18 mouse cellular contexts compared by ENCODE assay signal in the genomic region with DNA sequence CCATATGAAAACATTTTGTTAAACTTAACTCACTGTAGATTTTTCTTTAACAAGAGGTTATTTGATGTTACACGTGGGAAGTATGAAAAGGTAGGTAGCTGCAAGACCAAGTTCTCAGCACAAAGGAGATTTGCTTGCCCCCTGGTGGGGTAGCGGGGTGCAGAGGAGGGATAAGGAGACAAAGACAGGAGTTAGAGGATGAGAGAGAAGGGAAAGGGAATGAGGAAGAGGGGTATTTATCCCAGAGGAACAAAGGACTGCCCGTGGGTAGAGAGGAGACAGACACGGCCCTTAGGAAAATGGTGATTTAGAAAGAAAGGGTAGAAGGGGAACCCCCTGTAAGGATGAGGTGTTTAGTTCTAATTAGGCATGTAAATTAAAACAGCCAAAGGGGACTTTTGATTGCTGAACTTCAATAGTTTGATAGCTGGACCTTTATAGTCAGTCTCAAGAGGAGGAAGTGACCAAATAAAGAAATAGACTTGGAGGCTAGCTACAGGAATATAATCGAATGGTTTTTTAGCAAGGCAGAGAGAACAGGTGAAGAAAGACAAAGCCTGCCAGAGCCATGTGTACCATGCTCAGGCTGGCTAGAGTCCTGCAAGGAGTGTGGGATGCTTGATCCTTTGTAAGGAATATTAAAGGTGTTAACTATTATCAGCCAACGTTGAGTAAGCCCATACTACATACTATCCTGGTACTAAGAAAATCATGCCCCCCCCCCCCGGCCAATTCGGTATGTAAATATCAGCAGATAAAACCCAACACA. TPM values are rescaled to one million over a fixed set of nuclear protein-coding genes. Genes with fewer than 3 reads are reported as not detected.
DNase-seq lines count a peak whose midpoint lies in the region; ATAC-seq and TF ChIP-seq lines count a peak whose summit lies in the region.
"Had no signal": no experiment of that assay in that cellular context is flagged by ENCODE, and none has a peak within 500 bp of the region (broad histone marks: within the 10 kb centered on the region; RNA-seq: fewer than 3 reads in every experiment).

No protein-coding gene starts in this region.

- no peak for TF ChIP-seq RAD21 in CH12.LX (IDR thresholded peaks at IDR 0.05; ENCODE audit: low read depth, low read length)

- no peak for TF ChIP-seq CTCF in CH12.LX (conservative IDR thresholded peaks at IDR 0.05 in 1 of 2, IDR thresholded peaks at IDR 0.05 in 1 of 2; ENCODE audit: low read depth in 2 of 2, low read length in 2 of 2)
- TF ChIP-seq CTCF in heart, adult 2 months (IDR thresholded peaks at IDR 0.05) = no peak

- intact Hi-C loops in heart, adult 2 months (cut with DNase I) = no loop called here

- H3K27ac ChIP-seq in CH12.LX (ENCODE audit: insufficient read depth, low read depth) = peak overlapping the region; percentile 74; the same call in 1 of the 2 replicates
- no peak overlapping the region for H3K27ac ChIP-seq in forebrain, embryonic 12.5 days
- 0 out of 2 replicates have a peak overlapping the region, but pooled peaks have one; percentile 30 for H3K27ac ChIP-seq in hindbrain, embryonic 15.5 days (replicated peaks)
- peak overlapping the region; percentile 30; the same call in 1 of the 2 replicates for H3K27ac ChIP-seq in midbrain, embryonic 16.5 days (ENCODE audit: low read length)
- no peak overlapping the region for H3K27ac ChIP-seq in heart, adult 2 months
- H3K27ac ChIP-seq: embryonic facial prominence, embryonic 13.5 days had no signal

- WGBS in forebrain, embryonic 12.5 days = 7% methylated on average over 8 of the region's 8 CpGs
- WGBS in hindbrain, embryonic 15.5 days = 16% methylated on average over 8 of the region's 8 CpGs
- 9% methylated on average over 8 of the region's 8 CpGs for WGBS in midbrain, embryonic 16.5 days
- 25% methylated on average over 8 of the region's 8 CpGs for WGBS in heart, adult 2 months

- peaks cover 2% of the 10 kb centered on the region for H3K27me3 ChIP-seq in CH12.LX (replicated peaks)
- H3K27me3 ChIP-seq in forebrain, embryonic 12.5 days = no peaks in the 10 kb centered on the region
- no peaks in the 10 kb centered on the region for H3K27me3 ChIP-seq in hindbrain, embryonic 15.5 days
- no peaks in the 10 kb centered on the region for H3K27me3 ChIP-seq in midbrain, embryonic 16.5 days (ENCODE audit: control insufficient read depth, insufficient read depth, low read depth, low read length)
- H3K27me3 ChIP-seq in heart, adult 2 months (ENCODE audit: control insufficient read depth, insufficient read depth, low read length) = no peaks in the 10 kb centered on the region
- H3K27me3 ChIP-seq: embryonic facial prominence, embryonic 13.5 days had no signal

- no peak for TF ChIP-seq POLR2A in CH12.LX (IDR thresholded peaks at IDR 0.05; ENCODE audit: low read depth, low read length)
- no peak for TF ChIP-seq POLR2A in heart, adult 2 months (IDR thresholded peaks at IDR 0.05; ENCODE audit: insufficient read depth, low read depth, low read length)

- no peaks in the 10 kb centered on the region for H3K9me3 ChIP-seq in CH12.LX (replicated peaks; ENCODE audit: low read length)
- no peaks in the 10 kb centered on the region for H3K9me3 ChIP-seq in forebrain, embryonic 12.5 days
- H3K9me3 ChIP-seq in hindbrain, embryonic 15.5 days = no peaks in the 10 kb centered on the region
- no peaks in the 10 kb centered on the region for H3K9me3 ChIP-seq in midbrain, embryonic 16.5 days (replicated peaks; ENCODE audit: control insufficient read depth, low read length, poor library complexity, severe bottlenecking)
- H3K9me3 ChIP-seq: embryonic facial prominence, embryonic 13.5 days had no signal

- H3K4me1 ChIP-seq in CH12.LX (ENCODE audit: control insufficient read depth in 1 of 2, insufficient read depth in 2 of 2) = peaks cover 39 to 54% of the 10 kb centered on the region in 2 experiments
- peaks cover 7% of the 10 kb centered on the region; the same call in 1 of the 2 replicates for H3K4me1 ChIP-seq in forebrain, embryonic 12.5 days
- no peaks in the 10 kb centered on the region for H3K4me1 ChIP-seq in hindbrain, embryonic 15.5 days (replicated peaks)
- 0 out of 2 replicates have a peak, but pooled peaks cover 2% of the 10 kb centered on the region for H3K4me1 ChIP-seq in midbrain, embryonic 16.5 days (ENCODE audit: control insufficient read depth, insufficient read depth, low read length)
- H3K4me1 ChIP-seq in heart, adult 2 months (ENCODE audit: control insufficient read depth, insufficient read depth, low read length) = no peaks in the 10 kb centered on the region
- H3K4me1 ChIP-seq: embryonic facial prominence, embryonic 13.5 days had no signal

- peak; percentile 51 for DNase-seq in CH12.LX (ENCODE audit: extremely low read depth)
- DNase-seq in gastrocnemius, postnatal 25 days = no peak
- DNase-seq in right cerebral cortex, postnatal 4 days = no peak
- DNase-seq in heart, adult 2 months = no peak
- no peak for DNase-seq in frontal cortex, postnatal 36 days (ENCODE audit: low spot score in 2 of 2)
- DNase-seq: cerebellum, adult 8-10 months; thymus, postnatal 25 days had no signal

- peak; percentile 13 for TF ChIP-seq EP300 in CH12.LX (IDR thresholded peaks at IDR 0.05; ENCODE audit: low read length)
- TF ChIP-seq EP300 in heart, adult 2 months (IDR thresholded peaks at IDR 0.05; ENCODE audit: insufficient read depth, low read depth, low read length) = no peak

- peaks cover 5% of the 10 kb centered on the region; the same call in 1 of the 2 replicates for H3K79me2 ChIP-seq in CH12.LX (replicated peaks; ENCODE audit: control insufficient read depth, extremely low read depth, insufficient read depth, poor library complexity, severe bottlenecking)
- H3K79me2 ChIP-seq in heart, adult 2 months (replicated peaks; ENCODE audit: control insufficient read depth, insufficient read depth, low read length) = no peaks in the 10 kb centered on the region

- peak overlapping the region; percentile 21; the same call in 1 of the 2 replicates for H3K9ac ChIP-seq in CH12.LX (ENCODE audit: insufficient read depth, low read depth)
- H3K9ac ChIP-seq in forebrain, embryonic 12.5 days = no peak overlapping the region
- H3K9ac ChIP-seq in hindbrain, embryonic 15.5 days = no peak overlapping the region
- no peak overlapping the region; the same call in 1 of the 2 replicates for H3K9ac ChIP-seq in midbrain, embryonic 16.5 days (ENCODE audit: low read depth, low read length)
- H3K9ac ChIP-seq in heart, adult 2 months (ENCODE audit: low read depth, low read length) = no peak overlapping the region
- H3K9ac ChIP-seq: embryonic facial prominence, embryonic 13.5 days; lung, embryonic 14.5 days had no signal

- dilution Hi-C loops in CH12.LX (cut with MboI; ENCODE audit: extremely low pct_ligation_motif_present, extremely low pct_unique_long_range_greater_than_20kb, low sequenced_read_pairs) = no loop called here

- in situ Hi-C loops in CH12.LX (cut with MboI; ENCODE audit: low pct_ligation_motif_present, low pct_unique_long_range_greater_than_20kb, low sequenced_read_pairs) = no loop called here

- H3K36me3 ChIP-seq in CH12.LX (replicated peaks in 1 of 2; ENCODE audit: control insufficient read depth in 1 of 2, insufficient read depth in 1 of 2, low read length in 1 of 2) = no peaks in the 10 kb centered on the region
- no peaks in the 10 kb centered on the region for H3K36me3 ChIP-seq in forebrain, embryonic 12.5 days (replicated peaks)
- no peaks in the 10 kb centered on the region for H3K36me3 ChIP-seq in hindbrain, embryonic 15.5 days
- H3K36me3 ChIP-seq in midbrain, embryonic 16.5 days (ENCODE audit: control insufficient read depth, insufficient read depth, low read length) = no peaks in the 10 kb centered on the region
- no peaks in the 10 kb centered on the region for H3K36me3 ChIP-seq in heart, adult 2 months (ENCODE audit: control insufficient read depth, insufficient read depth, low read length)
- H3K36me3 ChIP-seq: embryonic facial prominence, embryonic 13.5 days had no signal

- H3K4me2 ChIP-seq in CH12.LX (ENCODE audit: insufficient read depth, low read depth, poor library complexity, severe bottlenecking) = peak overlapping the region; percentile 92
- H3K4me2 ChIP-seq in forebrain, embryonic 12.5 days = peak overlapping the region; percentile 22; the same call in 1 of the 2 replicates
- H3K4me2 ChIP-seq in hindbrain, embryonic 15.5 days = peak overlapping the region; percentile 40
- H3K4me2 ChIP-seq in midbrain, embryonic 16.5 days (ENCODE audit: low read length) = peak overlapping the region; percentile 43
- H3K4me2 ChIP-seq: embryonic facial prominence, embryonic 13.5 days; lung, embryonic 14.5 days had no signal

- no peak overlapping the region for H3K4me3 ChIP-seq in CH12.LX (replicated peaks in 1 of 3; ENCODE audit: low read depth in 2 of 3, low read length in 2 of 3, poor library complexity in 1 of 3)
- no peak overlapping the region for H3K4me3 ChIP-seq in forebrain, embryonic 12.5 days (replicated peaks)
- H3K4me3 ChIP-seq in hindbrain, embryonic 15.5 days = peak overlapping the region; percentile 13; the same call in 1 of the 2 replicates
- no peak overlapping the region for H3K4me3 ChIP-seq in midbrain, embryonic 16.5 days (ENCODE audit: low read depth, low read length)
- H3K4me3 ChIP-seq in heart, adult 2 months = no peak overlapping the region
- H3K4me3 ChIP-seq: embryonic facial prominence, embryonic 13.5 days had no signal

- ATAC-seq in forebrain, embryonic 12.5 days (ENCODE audit: low FRiP score) = no peak
- no peak for ATAC-seq in hindbrain, embryonic 15.5 days (ENCODE audit: low FRiP score, low read depth)
- ATAC-seq in midbrain, embryonic 16.5 days = 0 out of 2 replicates have a peak, but pooled peaks have one; percentile 15

RNA-seq across cellular contexts. Expression of a gene that starts 24.2 kb away (rescaled TPM):
- total RNA-seq in CH12.LX (2012; rRNA removed) = 0.04 TPM in 2 replicates
- total RNA-seq in CH12.LX (2014; rRNA removed) = not detected in 2 replicates
- polyA plus RNA-seq in CH12.LX (2012; ENCODE audit: insufficient read length, low read depth) = 0.11 and 0.22 TPM in 2 replicates
- polyA plus RNA-seq in forebrain, embryonic 12.5 days (2016; fragmentation: Nextera tagmentation; extraction: Ambion mirVana) = 0.06 and 0.09 TPM in 2 replicates
- 0.42 and 0.47 TPM in 2 replicates for polyA plus RNA-seq in hindbrain, embryonic 15.5 days (2015; fragmentation: Nextera tagmentation; extraction: Ambion mirVana)
- 0.93 and 1.0 TPM in 2 replicates for polyA plus RNA-seq in midbrain, embryonic 16.5 days (2015; fragmentation: Nextera tagmentation; extraction: Ambion mirVana)
- not detected for total RNA-seq in gastrocnemius, postnatal 25 days (2021)
- not detected for total RNA-seq in heart, adult 2 months (2021)
- polyA plus RNA-seq in heart, adult 2 months (2012; rRNA removed) = not detected in 2 replicates
- total RNA-seq: left cerebral cortex, adult 18-20 months; megakaryocyte progenitor cell, adult 5-6 weeks; neutrophil, adult 5-6 weeks had no signal
- polyA plus RNA-seq: C2C12; embryonic facial prominence, embryonic 13.5 days; frontal cortex, adult 2 months; lung, embryonic 14.5 days had no signal

RNA-seq across cellular contexts. Expression of a gene that starts 27.5 kb away (rescaled TPM):
- total RNA-seq in CH12.LX (2012; rRNA removed) (0.25 and 0.34 TPM in 2 replicates), CH12.LX (2014; rRNA removed) (not detected in 2 replicates)
- not detected in 2 replicates for polyA plus RNA-seq in CH12.LX (2012; ENCODE audit: insufficient read length, low read depth)
- polyA plus RNA-seq in forebrain, embryonic 12.5 days (2016; fragmentation: Nextera tagmentation; extraction: Ambion mirVana) = 0.10 and 0.27 TPM in 2 replicates
- not detected in 2 replicates for polyA plus RNA-seq in hindbrain, embryonic 15.5 days (2015; fragmentation: Nextera tagmentation; extraction: Ambion mirVana)
- not detected in 2 replicates for polyA plus RNA-seq in midbrain, embryonic 16.5 days (2015; fragmentation: Nextera tagmentation; extraction: Ambion mirVana)
- total RNA-seq in gastrocnemius, postnatal 25 days (2021) = not detected
- not detected for total RNA-seq in heart, adult 2 months (2021)
- not detected in 2 replicates for polyA plus RNA-seq in heart, adult 2 months (2012; rRNA removed)
- total RNA-seq: left cerebral cortex, adult 18-20 months; megakaryocyte progenitor cell, adult 5-6 weeks; neutrophil, adult 5-6 weeks had no signal
- polyA plus RNA-seq: C2C12; limb, embryonic 14.5 days; lung, embryonic 14.5 days had no signal

RNA-seq across cellular contexts. Expression of a gene that starts 53.9 kb away (rescaled TPM):
- total RNA-seq in CH12.LX (2012; rRNA removed) (not detected in 2 replicates), CH12.LX (2014; rRNA removed) (not detected in 2 replicates)
- polyA plus RNA-seq in CH12.LX (2012; ENCODE audit: insufficient read length, low read depth) = not detected in 2 replicates
- polyA plus RNA-seq in forebrain, embryonic 12.5 days (2016; fragmentation: Nextera tagmentation; extraction: Ambion mirVana) = not detected in 2 replicates
- 0.89 and 1.7 TPM in 2 replicates for polyA plus RNA-seq in hindbrain, embryonic 15.5 days (2015; fragmentation: Nextera tagmentation; extraction: Ambion mirVana)
- polyA plus RNA-seq in midbrain, embryonic 16.5 days (2015; fragmentation: Nextera tagmentation; extraction: Ambion mirVana) = 0.88 and 1.0 TPM in 2 replicates
- total RNA-seq in gastrocnemius, postnatal 25 days (2021) = not detected
- total RNA-seq in heart, adult 2 months (2021) = not detected
- polyA plus RNA-seq in heart, adult 2 months (2012; rRNA removed) = 0.64 and 35.7 TPM in 2 replicates
- total RNA-seq: megakaryocyte progenitor cell, adult 5-6 weeks; neutrophil, adult 5-6 weeks had no signal
- polyA plus RNA-seq: C2C12; limb, embryonic 14.5 days; lung, embryonic 14.5 days had no signal

Comparison
In these comparisons a context has a peak if more than half of its experiments do, and no peak if none do; other contexts are left out.
1. H3K27ac ChIP-seq: peak in CH12.LX (single experiment), hindbrain, embryonic 15.5 days (single experiment) and midbrain, embryonic 16.5 days (single experiment); none in forebrain, embryonic 12.5 days (single experiment) and heart, adult 2 months (single experiment).
2. H3K4me2 ChIP-seq: peak in every context shown above with its lines; median percentile 92 in CH12.LX; 43 in midbrain, embryonic 16.5 days; 40 in hindbrain, embryonic 15.5 days; 22 in forebrain, embryonic 12.5 days.